Mouse (Mus musculus): ENCODE results near the gene Igf2bp3. TPM values are rescaled to one million over a fixed set of nuclear protein-coding genes. Genes with fewer than 3 reads are reported as not detected.

Gene Igf2bp3
- polyA plus RNA-seq, 1 experiment from 2014 or later, result 33.5 TPM

GRCm38 (mm10) chr6:49208297-49208930, 6.3 kb downstream of the Igf2bp3 start:
- ATAC-seq (replicated peaks; ENCODE audit: extremely low read depth, insufficient read depth, low FRiP score), result peak; percentile 67
- no peaks in the 10 kb centered on the region for H3K27me3 ChIP-seq (ENCODE audit: control insufficient read depth, insufficient read depth, low read length)
- peaks cover 10% of the 10 kb centered on the region; the same call in 1 of the 2 replicates for H3K36me3 ChIP-seq (ENCODE audit: control insufficient read depth, insufficient read depth)
- peak overlapping the region; percentile 68 for H3K27ac ChIP-seq (ENCODE audit: low read length)
- 26% methylated on average over 8 of the region's 8 CpGs for WGBS
- peak overlapping the region; percentile 47 for H3K9ac ChIP-seq (ENCODE audit: low read length)
- H3K9me3 ChIP-seq (replicated peaks; ENCODE audit: control insufficient read depth, low read length), result no peaks in the 10 kb centered on the region
- H3K4me2 ChIP-seq (ENCODE audit: low read depth, low read length), result peak overlapping the region; percentile 54
- peaks cover 60% of the 10 kb centered on the region for H3K4me1 ChIP-seq (ENCODE audit: control insufficient read depth, insufficient read depth, low read length)
- H3K4me3 ChIP-seq (ENCODE audit: low read length), result peak overlapping the region; percentile 26

- ATAC-seq (replicated peaks; ENCODE audit: extremely low read depth, insufficient read depth, low FRiP score), result no peak
- H3K27ac ChIP-seq (ENCODE audit: low read length), result peak overlapping the region; percentile 27; the same call in 1 of the 2 replicates
- H3K9me3 ChIP-seq (replicated peaks; ENCODE audit: control insufficient read depth, low read length), result no peaks in the 10 kb centered on the region
- H3K4me2 ChIP-seq (ENCODE audit: low read depth, low read length), result no peak overlapping the region
- peaks cover 42% of the 10 kb centered on the region for H3K4me1 ChIP-seq (ENCODE audit: control insufficient read depth, insufficient read depth, low read length)
- no peaks in the 10 kb centered on the region for H3K27me3 ChIP-seq (ENCODE audit: control insufficient read depth, insufficient read depth, low read length)
- H3K4me3 ChIP-seq (ENCODE audit: low read length), result no peak overlapping the region
- no peak overlapping the region for H3K9ac ChIP-seq (ENCODE audit: low read length)
- peaks cover 12% of the 10 kb centered on the region; the same call in 1 of the 2 replicates for H3K36me3 ChIP-seq (ENCODE audit: control insufficient read depth, insufficient read depth)
- 58% methylated on average over 1 of the region's 1 CpGs for WGBS
Measured at GRCm38 (mm10) chr6:49206416-49206815, 8.3 kb downstream of the Igf2bp3 start.

GRCm38 (mm10) chr6:49195188-49195587, 19.6 kb downstream of the Igf2bp3 start:
- Histone ChIP-seq H3K4me2 (ENCODE audit: low read depth, low read length) (no peak overlapping the region), H3K27ac (ENCODE audit: low read length) (no peak overlapping the region), H3K27me3 (ENCODE audit: control insufficient read depth, insufficient read depth, low read length) (no peaks in the 10 kb centered on the region), H3K9me3 (replicated peaks; ENCODE audit: control insufficient read depth, low read length) (0 out of 2 replicates have a peak, but pooled peaks cover 7% of the 10 kb centered on the region), H3K4me1 (ENCODE audit: control insufficient read depth, insufficient read depth, low read length) (0 out of 2 replicates have a peak, but pooled peaks cover 4% of the 10 kb centered on the region), H3K4me3 (ENCODE audit: low read length) (no peak overlapping the region), H3K9ac (ENCODE audit: low read length) (no peak overlapping the region), H3K36me3 (ENCODE audit: control insufficient read depth, insufficient read depth) (peaks cover 16% of the 10 kb centered on the region)
- ATAC-seq (replicated peaks; ENCODE audit: extremely low read depth, insufficient read depth, low FRiP score), result no peak
- 89% methylated on average over 10 of the region's 10 CpGs for WGBS

- H3K9ac ChIP-seq (ENCODE audit: low read length), result no peak overlapping the region
- peaks cover 16% of the 10 kb centered on the region for H3K36me3 ChIP-seq (ENCODE audit: control insufficient read depth, insufficient read depth)
- no peak overlapping the region for H3K27ac ChIP-seq (ENCODE audit: low read length)
- no peaks in the 10 kb centered on the region for H3K27me3 ChIP-seq (ENCODE audit: control insufficient read depth, insufficient read depth, low read length)
- H3K4me3 ChIP-seq (ENCODE audit: low read length), result no peak overlapping the region
- no peak for ATAC-seq (replicated peaks; ENCODE audit: extremely low read depth, insufficient read depth, low FRiP score)
- 0 out of 2 replicates have a peak, but pooled peaks cover 7% of the 10 kb centered on the region for H3K9me3 ChIP-seq (replicated peaks; ENCODE audit: control insufficient read depth, low read length)
- H3K4me1 ChIP-seq (ENCODE audit: control insufficient read depth, insufficient read depth, low read length), result 0 out of 2 replicates have a peak, but pooled peaks cover 4% of the 10 kb centered on the region
- H3K4me2 ChIP-seq (ENCODE audit: low read depth, low read length), result no peak overlapping the region
- WGBS, result 94% methylated on average over 4 of the region's 4 CpGs
Measured at GRCm38 (mm10) chr6:49194536-49194935, 20.2 kb downstream of the Igf2bp3 start.

GRCm38 (mm10) chr6:49189363-49189762, 25.4 kb downstream of the Igf2bp3 start:
- Histone ChIP-seq H3K27ac (ENCODE audit: low read length) (no peak overlapping the region), H3K4me2 (ENCODE audit: low read depth, low read length) (no peak overlapping the region), H3K9ac (ENCODE audit: low read length) (no peak overlapping the region), H3K9me3 (replicated peaks; ENCODE audit: control insufficient read depth, low read length) (0 out of 2 replicates have a peak, but pooled peaks cover 2% of the 10 kb centered on the region), H3K36me3 (ENCODE audit: control insufficient read depth, insufficient read depth) (0 out of 2 replicates have a peak, but pooled peaks cover 6% of the 10 kb centered on the region), H3K4me1 (ENCODE audit: control insufficient read depth, insufficient read depth, low read length) (no peaks in the 10 kb centered on the region), H3K27me3 (ENCODE audit: control insufficient read depth, insufficient read depth, low read length) (no peaks in the 10 kb centered on the region), H3K4me3 (ENCODE audit: low read length) (no peak overlapping the region)
- no peak for ATAC-seq (replicated peaks; ENCODE audit: extremely low read depth, insufficient read depth, low FRiP score)

DNA sequence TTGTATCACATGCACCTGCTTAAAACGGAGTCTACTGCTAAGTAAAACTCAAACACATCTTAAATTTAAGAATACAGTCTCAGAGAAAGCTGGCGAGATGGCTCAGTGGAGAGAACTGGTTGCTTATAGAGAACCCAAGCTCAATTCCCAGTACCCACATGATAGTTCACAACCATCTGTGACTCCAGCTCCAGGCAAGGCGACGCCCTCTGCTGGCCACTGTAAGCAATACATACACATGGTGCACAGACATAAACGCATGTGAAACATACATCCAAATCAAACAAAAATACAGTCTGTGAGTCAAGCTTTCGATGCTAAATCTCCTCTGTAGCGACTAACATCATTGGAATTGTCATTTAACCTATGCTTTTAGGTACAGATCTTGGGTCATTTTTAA, 27.5 kb downstream of the Igf2bp3 start:
- Histone ChIP-seq H3K4me2 (ENCODE audit: low read depth, low read length) (no peak overlapping the region), H3K4me1 (ENCODE audit: control insufficient read depth, insufficient read depth, low read length) (no peaks in the 10 kb centered on the region), H3K9me3 (replicated peaks; ENCODE audit: control insufficient read depth, low read length) (0 out of 2 replicates have a peak, but pooled peaks cover 2% of the 10 kb centered on the region), H3K27ac (ENCODE audit: low read length) (no peak overlapping the region), H3K9ac (ENCODE audit: low read length) (no peak overlapping the region), H3K27me3 (ENCODE audit: control insufficient read depth, insufficient read depth, low read length) (no peaks in the 10 kb centered on the region), H3K36me3 (ENCODE audit: control insufficient read depth, insufficient read depth) (0 out of 2 replicates have a peak, but pooled peaks cover 6% of the 10 kb centered on the region), H3K4me3 (ENCODE audit: low read length) (no peak overlapping the region)
- 89% methylated on average over 7 of the region's 7 CpGs for WGBS
- ATAC-seq (replicated peaks; ENCODE audit: extremely low read depth, insufficient read depth, low FRiP score), result no peak

- Histone ChIP-seq H3K9me3 (replicated peaks; ENCODE audit: control insufficient read depth, low read length) (no peaks in the 10 kb centered on the region), H3K36me3 (ENCODE audit: control insufficient read depth, insufficient read depth) (no peaks in the 10 kb centered on the region), H3K27me3 (ENCODE audit: control insufficient read depth, insufficient read depth, low read length) (no peaks in the 10 kb centered on the region), H3K4me3 (ENCODE audit: low read length) (no peak overlapping the region), H3K27ac (ENCODE audit: low read length) (no peak overlapping the region), H3K4me2 (ENCODE audit: low read depth, low read length) (no peak overlapping the region), H3K4me1 (ENCODE audit: control insufficient read depth, insufficient read depth, low read length) (peaks cover 17% of the 10 kb centered on the region), H3K9ac (ENCODE audit: low read length) (no peak overlapping the region)
- 73% methylated on average over 5 of the region's 5 CpGs for WGBS
- no peak for ATAC-seq (replicated peaks; ENCODE audit: extremely low read depth, insufficient read depth, low FRiP score)
Measured at GRCm38 (mm10) chr6:49176018-49176417, 38.7 kb downstream of the Igf2bp3 start.

- Histone ChIP-seq H3K9ac (ENCODE audit: low read length) (no peak overlapping the region), H3K36me3 (ENCODE audit: control insufficient read depth, insufficient read depth) (no peaks in the 10 kb centered on the region), H3K27me3 (ENCODE audit: control insufficient read depth, insufficient read depth, low read length) (no peaks in the 10 kb centered on the region), H3K4me1 (ENCODE audit: control insufficient read depth, insufficient read depth, low read length) (peaks cover 14% of the 10 kb centered on the region), H3K9me3 (replicated peaks; ENCODE audit: control insufficient read depth, low read length) (no peaks in the 10 kb centered on the region), H3K4me3 (ENCODE audit: low read length) (no peak overlapping the region), H3K27ac (ENCODE audit: low read length) (no peak overlapping the region), H3K4me2 (ENCODE audit: low read depth, low read length) (no peak overlapping the region)
- no peak for ATAC-seq (replicated peaks; ENCODE audit: extremely low read depth, insufficient read depth, low FRiP score)
Measured at GRCm38 (mm10) chr6:49174616-49175015, 40.1 kb downstream of the Igf2bp3 start.

DNA sequence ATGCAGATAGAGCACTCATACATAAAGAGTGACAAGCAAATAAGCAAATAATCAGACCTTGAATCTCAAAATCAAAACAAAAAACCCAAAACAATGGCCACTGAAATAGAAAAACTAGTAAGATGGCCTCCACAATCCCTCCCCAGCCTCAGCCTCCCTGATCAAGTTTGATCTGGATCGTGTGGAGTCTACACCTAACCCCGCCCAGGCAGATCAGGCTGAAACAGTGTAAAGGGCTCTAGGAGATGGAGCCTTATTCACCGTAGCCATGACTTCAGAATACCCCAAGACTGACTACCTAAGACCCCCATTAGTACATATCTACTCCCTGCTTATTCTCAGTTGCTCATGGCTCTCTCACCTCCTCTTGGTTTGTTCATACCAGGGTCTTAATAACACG, 41.1 kb downstream of the Igf2bp3 start:
- Histone ChIP-seq H3K4me1 (ENCODE audit: control insufficient read depth, insufficient read depth, low read length) (peaks cover 14% of the 10 kb centered on the region), H3K27me3 (ENCODE audit: control insufficient read depth, insufficient read depth, low read length) (no peaks in the 10 kb centered on the region), H3K4me3 (ENCODE audit: low read length) (no peak overlapping the region), H3K9ac (ENCODE audit: low read length) (no peak overlapping the region), H3K27ac (ENCODE audit: low read length) (no peak overlapping the region), H3K9me3 (replicated peaks; ENCODE audit: control insufficient read depth, low read length) (no peaks in the 10 kb centered on the region), H3K4me2 (ENCODE audit: low read depth, low read length) (no peak overlapping the region), H3K36me3 (ENCODE audit: control insufficient read depth, insufficient read depth) (no peaks in the 10 kb centered on the region)
- ATAC-seq (replicated peaks; ENCODE audit: extremely low read depth, insufficient read depth, low FRiP score), result no peak
- WGBS, result 72% methylated on average over 4 of the region's 4 CpGs
